Mouse (Mus musculus): Measurements from ENCODE around the gene Gm21974. TPM values are rescaled to one million over a fixed set of nuclear protein-coding genes. Genes with fewer than 3 reads are reported as not detected.

Gene Gm21974
- total RNA-seq, 2 experiments from 2014 or later, result not detected

Other genes with a start within 250 kb of the Gm21974 start
- gene Bcl7c, start 186.5 kb downstream of the Gm21974 start, total RNA-seq (2021), result 10 to 100 TPM; 87.2 to 94.3 TPM
- 1 to 10 TPM; 5.3 to 6.5 TPM for gene Ctf1, start 182.7 kb downstream of the Gm21974 start, total RNA-seq (2021)
- gene Ctf2, start 163.3 kb downstream of the Gm21974 start, total RNA-seq (2021), result not detected
- gene Fbxl19, start 150.9 kb downstream of the Gm21974 start, total RNA-seq (2021), result 100 to 1,000 TPM; 143 to 148 TPM
- 10 to 100 TPM; 14.2 to 15.1 TPM for gene Orai3, start 125.6 kb downstream of the Gm21974 start, total RNA-seq (2021)
- 10 to 100 TPM; 46.2 to 47.4 TPM for gene Setd1a, start 118.8 kb downstream of the Gm21974 start, total RNA-seq (2021)
- gene Gm49388, start 109.8 kb downstream of the Gm21974 start, total RNA-seq (2021), result 1 to 10 TPM; 2.2 to 3.1 TPM
- 1 to 10 TPM; 3.3 to 5.8 TPM for gene Hsd3b7, start 94.8 kb downstream of the Gm21974 start, total RNA-seq (2021)
- 10 to 100 TPM; 34.5 to 40.0 TPM for gene Stx4a, start 71.2 kb downstream of the Gm21974 start, total RNA-seq (2021)
- gene Stx1b, start 70.9 kb downstream of the Gm21974 start, total RNA-seq (2021), result 100 to 1,000 TPM; 193 to 215 TPM
- gene Zfp646, start 19.2 kb downstream of the Gm21974 start, total RNA-seq (2021), result 10 to 100 TPM; 36.3 to 38.0 TPM
- gene Zfp668, start 18.6 kb downstream of the Gm21974 start, total RNA-seq (2021), result 10 to 100 TPM; 33.1 to 36.4 TPM
- under 1 TPM; 0.54 to 0.90 TPM for gene Prss53, start 4.5 kb downstream of the Gm21974 start, total RNA-seq (2021)
- 10 to 100 TPM; 27.4 to 28.2 TPM for gene Vkorc1, start 163 bp upstream of the Gm21974 start, total RNA-seq (2021)
- 10 to 100 TPM; 39.2 to 43.5 TPM for gene Bckdk, start 8.6 kb upstream of the Gm21974 start, total RNA-seq (2021)
- 10 to 100 TPM; 28.1 to 31.1 TPM for gene Kat8, start 17.1 kb upstream of the Gm21974 start, total RNA-seq (2021)
- 1 to 10 TPM in 1 of 2 experiments, under 1 TPM in 1; 0.54 to 1.6 TPM for gene Prss8, start 34.6 kb upstream of the Gm21974 start, total RNA-seq (2021)
- 10 to 100 TPM; 13.5 to 15.5 TPM for gene Prss36, start 51.3 kb upstream of the Gm21974 start, total RNA-seq (2021)
- gene Fus, start 72.0 kb upstream of the Gm21974 start, total RNA-seq (2021), result 100 to 1,000 TPM; 504 to 524 TPM
- 1 to 10 TPM; 2.4 to 3.3 TPM for gene Pycard, start 98.4 kb upstream of the Gm21974 start, total RNA-seq (2021)
- gene Trim72, start 108.5 kb upstream of the Gm21974 start, total RNA-seq (2021), result under 1 TPM; 0.26 to 0.56 TPM
- 1 to 10 TPM; 2.1 to 2.2 TPM for gene Itgam, start 167.2 kb upstream of the Gm21974 start, total RNA-seq (2021)
- gene Gm49368, start 167.2 kb upstream of the Gm21974 start, total RNA-seq (2021), result not detected
- under 1 TPM; 0.44 to 0.48 TPM for gene Itgax, start 234.1 kb upstream of the Gm21974 start, total RNA-seq (2021)

Measured in left cerebral cortex, postnatal 4 days (tissue).